Mouse (Mus musculus) heart, embryonic 13.5 days (tissue): ENCODE data around the gene Pkdcc. TPM values are rescaled to one million over a fixed set of nuclear protein-coding genes. Genes with fewer than 3 reads are reported as not detected.

Source experiments
- polyA plus RNA-seq: library from polyadenylated mRNA; unstranded; fragments of >200 nt; fragmentation: Nextera tagmentation; extraction: Ambion mirVana; gene quantifications from 2 replicates; pipeline ENCODE4 v1.2.1, GENCODE M21; 2015

The Pkdcc gene
- polyA plus RNA-seq, 1 experiment from 2014 or later, result 10.1 TPM

Other genes starting within 250 kb of the Pkdcc start
- gene Eml4, start 135.6 kb downstream of the Pkdcc start, polyA plus RNA-seq, result 14.4 and 15.4 TPM in 2 replicates